Mouse (Mus musculus): ENCODE measurements around the gene Gm10073. TPM values are rescaled to one million over a fixed set of nuclear protein-coding genes. Genes with fewer than 3 reads are reported as not detected.
"Not testable (repeated sequence)": the region's sequence is repeated elsewhere in the genome, so short reads cannot be mapped to it uniquely, and the experiment has no call there.

Gene Gm10073
- 10 to 100 TPM; 90.1 to 90.2 TPM for total RNA-seq (2021)
- long read RNA-seq, experiment 1, result 0 reads
- long read RNA-seq, experiment 2, result 0 reads

DNA sequence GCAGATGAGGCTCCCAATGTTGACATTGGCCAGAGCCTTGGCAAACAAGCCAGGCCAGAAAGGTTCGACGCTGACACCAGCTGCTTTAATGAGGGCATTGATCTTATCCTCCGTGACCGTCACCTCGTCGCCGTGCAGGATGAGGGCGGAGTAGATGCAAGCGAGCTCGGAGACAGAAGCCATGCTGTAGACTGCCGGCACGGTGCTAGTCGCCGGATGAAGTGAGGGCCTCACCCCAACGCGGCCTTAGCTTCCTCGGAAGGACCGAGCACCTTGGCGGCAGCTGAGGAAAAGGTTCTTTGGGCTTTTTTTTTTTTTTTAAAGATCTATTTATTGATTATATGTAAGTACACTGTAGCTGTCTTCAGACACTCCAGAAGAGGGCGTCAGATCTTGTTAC is at the start of gene Gm10073:
Gene Gm10073, minus strand, starts transcription at position 294 of the 400 bp plus-strand sequence.
- intact Hi-C loops (cut with DNase I); DNase-seq (ENCODE audit: low spot score in 2 of 2): not testable (repeated sequence)

DNA sequence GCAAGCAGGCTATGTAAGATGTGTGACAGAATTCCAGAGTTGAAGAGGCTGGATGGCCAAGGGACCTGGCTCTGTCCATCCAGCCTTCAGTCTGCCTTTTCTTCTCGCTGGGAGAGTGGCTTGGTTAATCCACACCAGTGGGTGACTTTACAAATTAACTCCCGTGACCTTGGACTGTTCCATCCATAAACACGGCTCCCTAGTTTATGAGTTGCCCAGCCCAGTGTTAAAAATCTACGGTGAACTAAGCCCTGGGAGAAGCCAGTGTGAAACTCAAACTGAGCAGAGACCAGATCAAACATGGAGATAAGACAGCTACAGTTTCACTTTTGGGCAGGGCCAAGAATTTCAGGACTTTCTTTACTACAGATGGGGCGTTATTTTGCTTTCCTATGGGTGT is 49.8 kb upstream of the Gm10073 start:
- intact Hi-C loops (cut with DNase I), result no loop called here
- DNase-seq (ENCODE audit: low spot score in 2 of 2), result no peak

DNA sequence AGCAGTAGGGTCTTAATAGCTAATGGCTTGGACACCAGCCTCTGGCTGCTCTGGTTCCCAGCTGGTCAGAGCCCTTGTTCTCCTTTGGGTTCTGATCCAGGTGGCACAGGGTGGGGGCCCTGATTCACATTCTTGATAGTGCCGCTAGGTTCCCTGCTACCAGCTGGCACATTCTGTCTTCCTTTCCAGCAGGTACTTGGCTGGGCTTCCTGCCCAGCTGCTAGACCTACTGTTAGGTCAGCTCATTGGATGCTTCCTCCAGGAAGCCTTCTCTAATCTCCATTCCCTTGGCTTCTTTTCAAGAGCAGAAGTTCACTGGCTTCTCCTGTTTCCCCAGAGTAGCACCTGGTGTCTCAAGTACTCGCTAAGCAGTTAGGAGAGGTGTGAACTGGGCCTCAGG is 47.2 kb upstream of the Gm10073 start:
- intact Hi-C loops (cut with DNase I), result no loop called here
- no peak for DNase-seq (ENCODE audit: low spot score in 2 of 2)

DNA sequence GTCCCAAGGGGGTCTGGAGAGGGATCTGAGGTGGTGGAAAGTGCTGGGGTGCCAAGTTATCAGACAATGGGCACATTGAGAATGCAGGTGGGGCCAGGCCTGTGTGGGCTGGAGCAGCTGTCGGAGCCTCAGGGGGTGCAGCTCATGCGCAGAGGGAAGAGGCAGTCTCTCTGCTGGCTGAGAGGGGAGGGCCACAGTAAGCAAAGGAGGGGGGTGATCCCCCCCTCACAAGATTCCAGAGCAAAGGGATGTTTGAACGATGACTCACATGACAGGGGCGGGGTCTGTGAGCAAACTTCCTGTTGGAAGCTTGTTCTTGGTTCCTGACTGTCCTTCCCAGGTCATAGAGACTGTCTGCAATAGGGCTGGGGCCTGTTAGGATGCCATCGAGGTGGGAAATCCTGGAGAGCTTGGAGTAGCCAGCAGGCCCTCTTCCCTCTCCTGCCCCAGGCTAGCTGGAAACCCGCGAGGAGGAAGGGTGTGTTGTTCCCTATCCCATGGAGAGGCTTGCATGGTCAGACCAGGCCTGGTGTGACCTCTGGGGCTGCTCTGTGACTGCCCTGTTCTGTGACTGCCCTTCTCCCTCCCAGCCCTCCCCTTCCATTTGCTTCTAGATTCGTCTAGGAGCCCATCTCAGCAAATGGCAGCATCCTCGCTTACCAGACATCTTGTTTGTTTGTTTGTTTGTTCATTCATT is 46.4 kb upstream of the Gm10073 start:
- peak in 1 of 2 experiments; percentile 3 for DNase-seq (ENCODE audit: low spot score in 2 of 2)
- intact Hi-C loops (cut with DNase I), result no loop called here

DNA sequence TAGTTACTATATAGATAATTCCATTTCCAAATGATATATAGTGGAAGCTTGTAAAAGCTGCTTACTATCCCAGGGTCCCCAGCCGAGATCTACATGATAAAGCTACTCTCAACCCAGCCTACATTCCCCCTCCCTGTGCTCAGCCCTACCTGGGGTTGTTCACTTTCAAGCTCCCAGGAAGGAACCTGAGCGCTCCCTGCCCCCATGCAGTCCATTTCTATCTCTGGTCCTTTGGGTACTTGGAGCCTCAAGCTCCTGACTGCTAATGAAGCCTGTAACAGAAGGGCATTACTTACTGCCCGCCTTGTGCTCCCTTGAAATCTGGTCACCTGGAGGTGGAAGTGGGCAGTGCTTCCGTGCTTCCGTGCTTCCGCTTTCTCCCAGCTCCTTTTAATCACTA is 45.1 kb upstream of the Gm10073 start:
- DNase-seq (ENCODE audit: low spot score in 2 of 2), result no peak
- intact Hi-C loops (cut with DNase I), result no loop called here

DNA sequence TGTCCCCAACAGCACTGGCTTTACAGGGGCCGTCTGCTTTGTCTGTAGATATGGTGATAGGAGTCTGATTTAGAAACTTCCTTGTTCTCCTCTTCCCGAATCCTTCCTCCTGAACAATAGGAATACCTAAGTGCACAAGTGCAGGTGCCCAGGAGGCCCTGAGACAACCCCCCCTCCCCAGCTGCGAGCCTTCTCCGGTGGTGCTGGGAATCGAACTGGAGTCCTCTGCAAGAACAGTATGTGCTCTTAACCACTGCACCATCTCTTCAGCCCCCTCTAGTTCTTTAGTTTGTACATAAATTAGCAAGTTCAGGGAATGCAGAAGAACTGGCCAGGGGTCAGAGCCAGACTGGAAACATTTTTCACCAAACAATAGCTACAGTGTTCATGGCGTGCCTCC is 44.6 kb upstream of the Gm10073 start:
- intact Hi-C loops (cut with DNase I), result no loop called here
- DNase-seq (ENCODE audit: low spot score in 2 of 2), result no peak

DNA sequence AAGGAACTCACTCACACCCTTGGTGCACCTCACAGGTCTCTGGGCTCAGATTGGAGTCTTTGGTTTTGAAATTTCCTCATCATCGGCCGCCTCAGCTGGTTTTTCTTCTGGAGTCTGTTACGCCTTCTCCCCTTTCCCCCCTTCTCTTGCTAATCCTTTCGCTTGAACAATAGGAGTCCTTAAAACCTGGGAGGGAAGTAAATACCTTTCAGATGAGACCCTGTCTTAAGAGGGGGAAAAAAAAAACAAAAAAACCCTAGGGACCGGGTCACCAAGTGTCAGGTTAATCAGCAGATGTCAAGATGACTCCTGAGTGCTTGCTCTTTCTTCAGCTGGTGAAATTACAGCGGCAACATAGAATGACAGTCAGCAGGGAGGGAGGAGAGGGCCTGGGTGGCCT is 43.9 kb upstream of the Gm10073 start:
- intact Hi-C loops (cut with DNase I), result no loop called here

DNA sequence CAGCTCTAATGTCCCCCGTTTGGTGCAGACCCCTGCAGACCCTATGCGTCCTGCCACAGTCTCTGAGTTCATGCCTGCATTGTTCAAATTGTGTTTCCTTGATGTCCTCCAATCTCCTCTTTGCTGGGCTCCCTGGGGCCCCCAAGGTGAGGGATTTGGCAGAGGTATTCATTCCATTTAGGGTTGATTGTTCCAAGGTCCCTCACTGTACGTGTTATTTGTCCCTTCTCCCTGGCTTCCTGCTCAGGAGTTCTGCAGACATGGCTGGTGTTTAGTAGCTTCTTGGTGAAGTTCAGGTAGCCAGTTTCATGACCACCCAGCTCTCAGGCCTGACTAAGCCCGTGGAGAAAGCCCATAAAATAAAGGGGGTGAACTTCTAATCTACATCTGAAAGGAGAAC is 43.4 kb upstream of the Gm10073 start:
- intact Hi-C loops (cut with DNase I), result no loop called here
- no peak for DNase-seq (ENCODE audit: low spot score in 2 of 2)

More for the DNA sequence above, 43.9 kb upstream of the Gm10073 start:
- DNase-seq (ENCODE audit: low spot score in 2 of 2), result no peak

DNA sequence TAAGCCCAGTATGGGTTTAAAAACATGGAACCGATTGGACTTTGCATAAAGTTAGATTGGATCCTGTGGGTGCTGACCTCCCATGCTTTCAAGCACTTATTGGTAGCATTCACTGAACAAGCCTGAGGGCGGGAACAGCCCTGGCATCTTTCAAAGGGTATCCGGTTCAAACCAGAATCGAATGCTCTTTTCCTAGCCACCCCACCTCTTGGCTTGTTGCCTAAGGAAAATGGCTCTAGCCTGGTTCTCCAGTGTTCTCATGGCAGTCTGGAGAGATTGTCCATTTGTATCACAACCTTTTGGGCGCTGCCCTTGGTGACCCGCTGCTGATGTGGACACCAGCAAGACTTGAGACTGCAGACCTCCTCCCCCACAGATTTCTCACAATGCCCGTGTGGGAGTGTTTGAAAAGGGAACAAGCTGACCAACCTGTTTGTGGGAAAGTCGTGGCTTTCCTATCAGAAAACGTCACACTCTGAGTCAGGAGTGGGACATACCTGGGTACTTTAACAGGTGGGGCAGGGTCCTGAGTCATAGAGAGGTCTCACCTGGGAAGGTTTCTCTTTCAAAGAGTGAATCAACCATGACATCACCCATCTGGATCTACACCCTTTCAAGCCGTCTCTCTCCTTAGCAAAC is 42.5 kb upstream of the Gm10073 start:
- no peak for DNase-seq (ENCODE audit: low spot score in 2 of 2)
- intact Hi-C loops (cut with DNase I), result no loop called here

DNA sequence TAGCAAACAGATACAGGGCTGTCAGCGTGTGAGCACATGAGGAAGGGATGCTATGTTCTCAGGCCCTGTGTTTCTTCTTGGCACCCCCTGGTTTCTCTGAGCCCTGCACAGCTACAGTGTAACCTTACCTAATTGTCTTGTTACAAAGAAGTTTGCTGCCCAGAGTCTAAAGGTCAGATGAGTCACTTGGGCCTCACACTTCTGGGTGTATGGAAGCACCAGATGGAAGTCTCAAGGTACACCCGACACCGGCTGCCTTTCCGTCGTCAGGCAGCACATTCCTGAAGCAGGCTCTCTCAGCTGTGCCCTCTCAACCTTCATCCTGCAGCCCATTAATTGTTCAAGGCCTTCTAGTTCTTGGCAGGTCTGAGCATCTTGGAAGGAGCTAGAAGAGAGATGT is 41.4 kb upstream of the Gm10073 start:
- no peak for DNase-seq (ENCODE audit: low spot score in 2 of 2)
- intact Hi-C loops (cut with DNase I), result no loop called here

DNA sequence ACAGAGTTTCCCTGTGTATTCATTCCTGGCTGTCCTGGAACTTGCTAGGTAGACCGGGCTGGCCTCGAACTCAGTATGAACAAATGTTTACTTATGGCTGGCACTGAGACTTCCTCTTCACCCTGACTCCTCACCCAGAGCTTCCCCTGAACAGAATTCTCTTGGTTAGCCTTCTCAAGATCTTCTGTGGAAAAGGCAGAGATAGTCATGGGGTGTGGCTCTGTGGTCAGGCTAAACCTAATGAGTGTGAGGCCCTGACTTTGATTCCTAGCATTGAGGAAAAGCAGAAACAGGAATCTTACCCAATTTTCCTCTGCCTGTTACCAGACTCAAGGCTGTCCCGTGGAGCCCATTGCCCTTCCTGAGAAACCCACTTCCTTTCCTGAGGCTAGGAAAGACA is 38.8 kb upstream of the Gm10073 start:
- DNase-seq (ENCODE audit: low spot score in 2 of 2), result no peak
- intact Hi-C loops (cut with DNase I), result no loop called here

DNA sequence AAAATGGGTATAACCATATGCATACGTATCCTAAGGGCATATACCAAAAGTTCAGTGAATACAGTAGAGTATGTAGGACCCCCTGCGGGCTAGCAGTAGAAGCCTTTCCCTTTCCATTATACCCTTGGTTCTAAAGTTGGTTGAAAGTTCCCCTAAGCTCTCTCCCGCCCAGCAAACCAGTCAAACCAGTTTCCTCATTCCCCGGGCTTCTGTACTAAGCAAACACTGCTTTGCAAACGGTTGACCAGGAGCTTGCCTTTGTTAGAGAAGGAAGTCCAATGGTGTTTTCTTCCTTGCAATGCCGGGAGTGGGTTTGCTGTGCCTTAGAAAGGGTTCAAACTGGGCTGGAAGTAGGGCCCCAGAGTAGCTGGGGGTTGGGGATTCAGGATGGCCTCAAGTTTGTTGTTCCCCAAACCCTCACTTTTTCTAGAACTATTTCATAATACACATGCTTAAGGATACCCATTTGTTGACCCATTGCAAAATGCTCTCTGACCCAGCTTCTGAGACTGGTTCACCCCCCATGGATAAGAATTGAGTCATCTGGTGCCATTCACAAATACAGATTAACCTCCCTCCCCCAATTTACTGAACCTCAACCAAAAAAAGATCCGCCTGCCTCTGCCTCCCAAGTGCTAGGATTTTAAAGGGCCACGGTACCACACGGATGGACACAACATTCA is 37.8 kb upstream of the Gm10073 start:
- DNase-seq (ENCODE audit: low spot score in 2 of 2), result no peak
- intact Hi-C loops (cut with DNase I), result no loop called here

DNA sequence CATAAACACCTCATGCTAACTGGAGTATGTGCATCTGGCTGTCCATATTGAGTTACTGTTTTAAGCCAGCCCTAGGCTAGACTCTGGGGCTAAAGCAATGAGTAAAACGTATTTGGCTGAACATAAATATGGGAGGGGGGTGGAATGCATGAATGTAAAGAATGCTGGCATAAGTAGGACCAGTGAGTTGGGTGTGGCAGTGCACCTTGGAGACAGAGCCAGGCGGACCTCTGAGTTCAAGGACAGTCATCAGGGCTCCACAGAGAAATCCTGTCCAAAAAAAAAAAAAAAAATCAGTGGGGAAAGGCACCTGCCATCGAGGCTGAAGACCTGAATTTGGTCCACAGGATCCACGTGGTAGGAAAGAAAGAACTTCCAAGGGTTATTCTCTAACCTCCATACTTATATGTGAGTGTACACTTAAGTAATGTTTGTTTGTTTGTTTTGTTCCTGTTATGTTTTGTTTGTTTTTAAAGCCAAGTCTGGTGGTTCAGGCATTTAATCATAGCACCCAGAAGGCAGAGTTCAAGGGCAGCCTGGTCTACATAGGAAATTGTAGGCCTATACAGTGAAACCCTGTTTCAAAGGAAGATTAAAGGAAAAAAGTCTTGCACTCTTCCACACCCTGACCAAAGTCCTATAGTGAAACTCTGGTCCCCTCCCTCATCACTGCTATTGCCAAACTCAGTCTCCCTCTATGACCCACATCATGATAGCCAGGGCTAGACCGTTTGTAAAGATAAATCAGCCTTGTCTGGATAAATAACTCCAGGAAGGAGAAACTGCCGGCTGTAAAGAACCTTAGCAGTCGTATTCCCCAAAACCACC is 36.0 kb upstream of the Gm10073 start:
- no peak for DNase-seq (ENCODE audit: low spot score in 2 of 2)
- intact Hi-C loops (cut with DNase I), result no loop called here

DNA sequence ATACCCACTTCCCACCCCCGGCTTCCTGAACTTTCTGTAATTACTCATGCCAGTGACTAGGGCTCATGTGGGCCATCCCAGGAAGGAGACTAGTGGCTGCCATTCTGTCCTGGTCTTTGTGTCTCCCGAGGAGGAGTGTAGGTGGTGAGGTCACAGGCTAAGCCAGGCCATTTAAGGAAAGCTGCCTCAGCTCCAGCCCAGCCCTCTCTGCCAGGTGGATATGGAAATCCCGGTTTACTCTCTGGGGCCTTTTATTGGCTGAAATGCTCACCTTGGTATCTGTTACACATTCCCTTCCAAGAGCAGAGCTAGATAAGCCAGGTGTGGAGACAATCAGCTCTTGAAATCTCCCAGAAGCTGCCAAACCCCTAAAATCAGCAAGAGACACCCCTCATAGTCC is 35.2 kb upstream of the Gm10073 start:
- DNase-seq (ENCODE audit: low spot score in 2 of 2), result no peak
- intact Hi-C loops (cut with DNase I), result no loop called here

DNA sequence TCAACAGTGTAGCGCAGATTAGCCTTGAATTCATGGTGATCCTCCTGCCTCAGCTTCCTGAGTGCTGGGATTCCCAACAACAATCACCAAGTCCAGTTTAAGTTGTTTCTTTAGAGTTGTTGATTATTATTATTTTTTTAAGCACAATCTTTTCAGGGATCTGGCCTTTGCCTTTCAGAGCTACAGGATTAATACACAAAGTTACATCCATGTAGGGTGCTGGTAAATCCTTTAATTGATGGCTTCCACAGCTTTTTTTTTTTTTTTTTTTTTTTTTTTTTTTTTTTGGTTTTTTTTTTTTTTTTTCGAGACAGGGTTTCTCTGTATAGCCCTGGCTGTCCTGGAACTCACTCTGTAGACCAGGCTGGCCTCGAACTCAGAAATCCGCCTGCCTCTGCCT is 34.5 kb upstream of the Gm10073 start:
- intact Hi-C loops (cut with DNase I); DNase-seq (ENCODE audit: low spot score in 2 of 2): not testable (repeated sequence)

DNA sequence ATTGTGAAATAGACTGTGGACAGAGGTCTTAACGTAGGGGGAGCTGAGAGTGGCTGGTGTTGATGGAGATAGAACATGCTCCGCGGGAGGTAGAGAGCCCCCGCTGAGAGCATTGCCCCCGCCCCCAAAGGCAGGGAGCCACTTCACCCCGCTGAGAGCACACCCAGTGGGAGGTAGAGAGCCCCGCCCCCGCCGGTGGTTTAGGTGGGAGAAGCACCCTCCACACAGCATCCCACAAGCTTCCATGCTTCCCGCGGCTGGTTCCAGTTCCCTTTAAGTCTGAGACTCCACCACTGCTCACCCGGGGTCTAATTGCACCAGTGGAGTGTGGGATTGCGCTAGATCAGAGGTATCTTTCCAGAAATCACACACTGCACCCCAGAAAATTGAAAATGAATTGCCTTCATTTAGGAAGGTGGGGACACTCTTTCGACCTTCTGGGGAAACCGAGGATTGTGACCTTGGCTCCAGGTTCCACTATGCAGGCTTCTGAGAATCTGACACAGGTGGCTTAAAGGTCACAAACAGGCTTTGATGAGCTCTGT is 33.4 kb upstream of the Gm10073 start:
- intact Hi-C loops (cut with DNase I), result no loop called here
- no peak for DNase-seq (ENCODE audit: low spot score in 2 of 2)

DNA sequence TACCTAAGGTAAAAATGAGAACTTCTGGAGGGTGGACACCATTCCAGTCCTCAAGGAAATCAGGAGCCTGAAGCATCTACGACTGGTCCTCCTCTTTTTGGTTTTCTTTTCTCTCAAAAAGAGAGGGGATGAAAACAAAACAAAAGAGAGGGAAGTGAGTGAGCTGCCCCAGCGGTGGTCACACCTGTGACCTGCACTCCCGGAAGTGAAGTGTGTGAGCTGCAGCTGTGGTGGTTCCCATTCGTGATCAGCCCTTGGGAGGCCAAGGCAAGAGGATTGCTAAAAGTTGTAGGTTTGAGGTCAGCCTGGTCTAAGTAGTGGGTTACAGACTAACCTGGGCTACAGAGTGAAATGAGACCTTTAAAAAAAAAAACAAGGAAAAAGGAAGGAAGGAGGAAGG is 32.9 kb upstream of the Gm10073 start:
- intact Hi-C loops (cut with DNase I), result no loop called here
- no peak for DNase-seq (ENCODE audit: low spot score in 2 of 2)

DNA sequence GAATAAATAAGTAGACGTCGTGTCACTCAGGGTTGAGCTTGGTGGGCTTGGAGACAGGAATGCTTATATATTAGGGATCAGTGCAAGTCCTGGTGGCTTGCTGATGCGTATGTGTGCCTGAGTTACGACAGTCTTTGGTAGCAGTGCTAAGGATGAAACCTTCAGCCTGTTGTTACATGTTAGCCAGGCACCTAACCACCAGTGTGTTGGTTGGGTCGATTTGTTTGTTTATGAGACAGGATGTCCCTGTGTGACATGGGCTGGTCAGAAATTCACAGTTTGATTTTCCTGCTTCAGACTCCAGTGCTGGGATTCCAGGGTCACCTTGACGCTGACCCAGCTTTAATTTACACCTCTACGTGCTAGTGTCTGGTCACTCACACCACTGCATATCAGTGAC is 32.4 kb upstream of the Gm10073 start:
- DNase-seq (ENCODE audit: low spot score in 2 of 2), result no peak
- intact Hi-C loops (cut with DNase I), result no loop called here

DNA sequence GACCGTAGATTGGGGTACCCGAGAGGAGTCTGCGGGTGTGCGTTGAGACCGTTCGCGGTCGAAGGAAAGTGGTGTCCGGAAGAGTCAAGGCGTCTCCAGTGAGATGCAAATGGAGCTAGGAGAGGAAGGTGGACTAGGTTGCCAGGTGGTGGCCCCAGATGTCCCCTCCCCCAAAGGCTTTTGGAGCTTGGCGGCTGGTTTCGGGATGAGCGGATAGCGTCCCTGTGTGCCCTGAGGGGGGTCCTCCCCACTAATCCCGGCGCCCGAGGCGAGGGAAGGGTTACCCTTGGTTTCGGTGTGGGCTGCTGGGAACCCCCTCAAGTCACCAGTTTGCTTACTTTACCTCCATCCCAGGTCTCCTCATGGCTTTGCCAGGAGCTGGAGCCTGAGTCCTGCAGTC is 30.7 kb upstream of the Gm10073 start:
- intact Hi-C loops (cut with DNase I), result no loop called here
- no peak for DNase-seq (ENCODE audit: low spot score in 2 of 2)

Data from left cerebral cortex, postnatal 14 days (tissue).